8 mouse cellular contexts compared by ENCODE assay signal in the genomic region with DNA sequence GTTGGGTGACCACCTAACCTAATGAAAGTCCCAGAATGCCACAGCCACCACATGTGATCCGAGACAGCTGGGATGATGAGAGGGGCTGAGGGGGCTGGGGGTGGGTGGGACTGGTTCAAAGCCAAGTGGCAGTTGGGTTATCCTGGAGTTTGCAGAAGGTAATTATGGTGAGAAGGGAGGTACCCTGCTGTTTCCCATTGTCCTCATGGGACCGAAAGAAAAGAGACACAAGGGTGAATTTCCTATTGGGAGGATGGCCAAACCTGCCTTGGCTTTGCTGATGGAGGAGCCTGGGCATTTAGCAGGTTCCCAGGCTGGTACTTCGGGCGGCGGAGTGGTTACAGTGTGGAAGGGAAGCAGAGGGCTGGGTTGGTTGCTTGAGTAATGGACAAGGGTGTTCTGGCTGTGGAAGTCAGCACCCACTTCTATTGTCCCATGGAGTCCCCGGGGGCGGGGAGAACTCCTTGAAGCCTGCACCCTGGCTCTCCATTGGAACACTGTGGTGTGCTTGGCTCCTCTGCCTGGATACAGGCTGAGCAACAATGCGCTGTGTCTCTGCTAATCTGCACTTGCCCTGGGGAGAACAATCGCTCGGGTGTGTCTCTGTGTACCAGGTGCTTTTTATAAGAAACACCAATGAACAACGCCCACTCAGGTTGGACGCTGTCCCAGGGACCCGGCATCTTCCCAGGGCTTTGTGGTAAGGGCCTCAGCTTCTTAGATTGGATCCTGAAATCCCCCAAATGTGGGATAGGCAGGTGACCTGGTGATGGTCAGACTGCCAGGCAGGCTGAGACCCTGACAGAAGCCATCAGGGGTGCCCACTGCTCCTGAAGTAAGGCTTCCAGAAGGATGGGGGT.
DNase-seq lines count a peak whose midpoint lies in the region; ATAC-seq lines count a peak whose summit lies in the region.

No protein-coding gene starts in this region.

- peaks cover 47% of the 10 kb centered on the region for H3K4me1 ChIP-seq in kidney, embryonic 16.5 days (ENCODE audit: insufficient read depth, low read length)
- peaks cover 62% of the 10 kb centered on the region for H3K4me1 ChIP-seq in heart, embryonic 12.5 days (replicated peaks)

- H3K4me2 ChIP-seq in kidney, embryonic 16.5 days (replicated peaks; ENCODE audit: low read depth, low read length) = peak overlapping the region; percentile 20; the same call in 1 of the 2 replicates
- H3K4me2 ChIP-seq in heart, embryonic 12.5 days = peak overlapping the region; percentile 90

- H3K27ac ChIP-seq in kidney, embryonic 16.5 days (ENCODE audit: low read length) = peak overlapping the region; percentile 76
- H3K27ac ChIP-seq in heart, embryonic 12.5 days (ENCODE audit: poor library complexity, severe bottlenecking) = no peak overlapping the region

- 0 out of 2 replicates have a peak overlapping the region, but pooled peaks have one; percentile 14 for H3K9ac ChIP-seq in kidney, embryonic 16.5 days (replicated peaks; ENCODE audit: low read length)
- no peak overlapping the region for H3K9ac ChIP-seq in heart, embryonic 12.5 days

- H3K9me3 ChIP-seq in kidney, embryonic 16.5 days (ENCODE audit: low read length) = no peaks in the 10 kb centered on the region
- H3K9me3 ChIP-seq in heart, embryonic 12.5 days (replicated peaks) = no peaks in the 10 kb centered on the region

- H3K36me3 ChIP-seq in kidney, embryonic 16.5 days (ENCODE audit: insufficient read depth, low read length) = no peaks in the 10 kb centered on the region
- no peaks in the 10 kb centered on the region for H3K36me3 ChIP-seq in heart, embryonic 12.5 days

- no peaks in the 10 kb centered on the region for H3K27me3 ChIP-seq in kidney, embryonic 16.5 days (ENCODE audit: insufficient read depth, low read length)
- H3K27me3 ChIP-seq in heart, embryonic 12.5 days (replicated peaks) = peaks cover 17% of the 10 kb centered on the region

- WGBS in kidney, embryonic 16.5 days = 61% methylated on average over 13 of the region's 13 CpGs
- WGBS in heart, embryonic 12.5 days = 71% methylated on average over 13 of the region's 13 CpGs

- no peak overlapping the region for H3K4me3 ChIP-seq in kidney, embryonic 16.5 days (ENCODE audit: low read length)
- no peak overlapping the region for H3K4me3 ChIP-seq in heart, embryonic 12.5 days

- DNase-seq in kidney, adult 18-20 months = no peak
- DNase-seq in R1 (ENCODE audit: low read depth, low spot score) = peak; percentile 49
- peak; percentile 48 for DNase-seq in lung, postnatal 14 days
- DNase-seq in embryo, embryonic 11 days = no peak
- no peak for DNase-seq in adrenal gland, postnatal 25 days
- DNase-seq in thymus, postnatal 0 days (ENCODE audit: low spot score) = no peak

- no peak for ATAC-seq in kidney, embryonic 16.5 days (ENCODE audit: low FRiP score, low TSS enrichment)
- no peak for ATAC-seq in heart, embryonic 12.5 days (ENCODE audit: insufficient number of reproducible peaks, low FRiP score)

Comparison
In these comparisons a context has a peak if more than half of its experiments do, and no peak if none do; other contexts are left out.
1. DNase-seq: peak in R1 (single experiment) and lung, postnatal 14 days (single experiment); none in kidney, adult 18-20 months (single experiment), embryo, embryonic 11 days (single experiment), adrenal gland, postnatal 25 days (single experiment) and thymus, postnatal 0 days (single experiment).